Mouse (Mus musculus) cerebellum, adult 2 months (tissue): ENCODE data around the gene Fam83g.

Source experiments
- CTCF ChIP-seq: fragments of 200-500 bp; IDR thresholded peaks from 2 replicates; pipeline ENCODE4 v1.5.1; 2011; ENCODE audit warnings: low read depth, mild to moderate bottlenecking, control low read depth, low read length, moderate library complexity, borderline replicate concordance; ENCODE audit not compliant: insufficient read depth
- POLR2A ChIP-seq: fragments of 200-500 bp; IDR thresholded peaks from 2 replicates; pipeline ENCODE4 v1.6.1; 2011; ENCODE audit warnings: low read length, control low read depth, borderline replicate concordance; ENCODE audit not compliant: insufficient read depth

- TF ChIP-seq POLR2A (no peak), CTCF (no peak)
Observed at GRCm38 (mm10) chr11:61719387-61719786, 35.5 kb downstream of the Fam83g start.
